Mouse (Mus musculus): ENCODE measurements around the gene Unc119.

DNA sequence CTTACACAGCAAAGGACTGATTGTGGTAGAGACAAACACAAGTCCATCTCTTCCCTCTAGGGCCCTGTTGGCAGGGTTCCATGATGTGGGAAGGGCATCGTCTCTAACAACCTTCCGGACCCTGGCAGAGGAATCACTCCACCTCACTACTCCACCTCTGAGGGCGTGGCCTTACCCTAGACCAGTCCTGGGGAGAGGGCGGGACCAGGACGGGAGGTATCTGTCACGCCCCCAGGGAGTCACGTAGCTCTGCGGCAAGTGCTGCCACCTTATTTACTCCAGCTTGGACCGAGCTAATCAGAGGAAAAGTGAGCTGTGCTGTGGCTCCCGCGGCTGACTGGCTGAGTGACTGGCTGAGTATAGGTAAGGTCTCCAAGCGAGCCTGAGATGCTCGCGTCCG, 20.4 kb upstream of the Unc119 start, which contains the start of gene Aldoc:
- TF ChIP-seq CTCF (IDR thresholded peaks at IDR 0.05; ENCODE audit: low read depth, low read length): no peak; the same call in 1 of the 2 replicates
- peak; percentile 75 for TF ChIP-seq POLR2A (IDR thresholded peaks at IDR 0.05; ENCODE audit: extremely low read depth, insufficient read depth, low read length)

All from liver, adult 2 months (tissue).